Mouse (Mus musculus): Measurements from ENCODE around the gene Ghsr. TPM values are rescaled to one million over a fixed set of nuclear protein-coding genes. Genes with fewer than 3 reads are reported as not detected.

Gene Ghsr
- not detected in 2 replicates for polyA plus RNA-seq (2015; fragmentation: Nextera tagmentation; extraction: Ambion mirVana)

DNA sequence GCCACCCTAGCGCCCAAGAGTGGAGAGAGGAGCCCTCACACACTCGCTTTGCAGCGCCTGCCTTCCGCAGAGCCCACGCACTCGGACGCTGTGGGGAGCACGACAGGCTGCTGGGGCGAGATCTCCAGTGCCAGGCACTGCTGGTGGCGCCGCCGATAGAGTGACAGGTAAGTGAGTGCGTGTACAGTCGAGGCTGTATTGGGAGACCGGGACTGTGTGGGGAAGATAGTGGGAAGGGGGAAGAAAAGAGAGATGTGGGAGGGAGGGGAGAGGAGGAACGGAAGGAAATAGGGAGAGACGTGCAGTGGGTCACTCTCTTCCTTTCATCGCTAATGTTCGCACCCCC is at the start of gene Ghsr:
Ghsr (plus strand) TSS at position 76 of the 346 bp plus-strand sequence.
- Histone ChIP-seq H3K4me1 (replicated peaks; ENCODE audit: control insufficient read depth, insufficient read depth, low read length) (no peaks in the 10 kb centered on the region), H3K36me3 (ENCODE audit: control insufficient read depth, insufficient read depth, low read length) (no peaks in the 10 kb centered on the region), H3K27me3 (ENCODE audit: control insufficient read depth, insufficient read depth, low read depth, low read length) (peaks cover 43% of the 10 kb centered on the region), H3K9ac (ENCODE audit: low read length) (no peak within 1 kb of the TSS), H3K9me3 (ENCODE audit: control insufficient read depth, low read length) (no peaks in the 10 kb centered on the region), H3K27ac (ENCODE audit: low read length) (no peak within 1 kb of the TSS), H3K4me2 (ENCODE audit: low read depth, low read length) (peak within 1 kb of the TSS; percentile 2), H3K4me3 (ENCODE audit: low read length) (no peak within 1 kb of the TSS)
- ATAC-seq (ENCODE audit: low read depth): no peak
- WGBS: 1% methylated on average over 19 of the region's 19 CpGs

DNA sequence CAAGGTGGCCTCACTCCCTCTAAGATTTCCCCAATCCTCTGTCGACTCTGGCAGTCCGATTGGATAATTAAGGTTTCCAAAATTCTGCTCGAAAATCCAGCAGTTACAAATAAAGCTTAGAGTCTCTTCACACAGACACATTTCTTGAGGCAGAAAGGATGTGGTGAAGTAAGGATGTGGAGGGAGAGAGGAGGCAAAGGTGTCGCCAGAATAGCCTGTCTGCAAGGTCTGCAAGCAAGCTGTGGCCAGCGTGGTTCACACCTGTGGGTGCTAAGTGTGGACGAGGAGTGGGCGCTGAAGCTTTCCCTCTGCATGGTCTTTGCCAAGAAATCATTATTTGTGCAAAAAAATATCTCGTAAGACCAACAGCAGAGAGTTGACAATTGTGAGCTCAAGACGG is 48.6 kb upstream of the Ghsr start:
- Histone ChIP-seq H3K4me3 (ENCODE audit: low read length) (no peak overlapping the region), H3K27me3 (ENCODE audit: control insufficient read depth, insufficient read depth, low read depth, low read length) (no peaks in the 10 kb centered on the region), H3K4me2 (ENCODE audit: low read depth, low read length) (no peak overlapping the region), H3K9me3 (ENCODE audit: control insufficient read depth, low read length) (no peaks in the 10 kb centered on the region), H3K36me3 (ENCODE audit: control insufficient read depth, insufficient read depth, low read length) (no peaks in the 10 kb centered on the region), H3K9ac (ENCODE audit: low read length) (no peak overlapping the region), H3K27ac (ENCODE audit: low read length) (no peak overlapping the region), H3K4me1 (replicated peaks; ENCODE audit: control insufficient read depth, insufficient read depth, low read length) (peaks cover 3% of the 10 kb centered on the region; the same call in 1 of the 2 replicates)
- WGBS: 68% methylated on average over 9 of the region's 9 CpGs
- ATAC-seq (ENCODE audit: low read depth): no peak

DNA sequence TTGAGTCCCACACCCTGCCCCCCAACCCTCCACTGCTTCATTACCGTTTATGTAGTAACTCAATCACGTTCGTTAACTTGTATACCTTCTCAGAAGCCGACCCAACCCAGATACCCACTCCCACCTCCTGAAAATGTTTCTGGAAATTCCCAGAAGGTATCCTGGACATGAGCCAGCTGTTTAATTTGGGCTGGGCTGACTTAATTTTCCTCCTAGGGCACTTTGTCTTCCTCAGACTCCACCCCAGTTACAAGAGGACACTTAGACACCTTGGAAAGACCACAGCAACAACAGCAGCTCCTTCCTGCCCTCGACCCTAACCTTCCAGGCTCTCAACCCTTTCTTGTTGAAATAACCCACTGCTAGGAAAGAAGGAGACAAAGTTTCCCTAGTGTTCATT is 47.6 kb upstream of the Ghsr start:
- no peaks in the 10 kb centered on the region for H3K36me3 ChIP-seq (ENCODE audit: control insufficient read depth, insufficient read depth, low read length)
- no peak for ATAC-seq (ENCODE audit: low read depth)
- no peak overlapping the region for H3K9ac ChIP-seq (ENCODE audit: low read length)
- H3K4me2 ChIP-seq (ENCODE audit: low read depth, low read length): no peak overlapping the region
- H3K4me1 ChIP-seq (replicated peaks; ENCODE audit: control insufficient read depth, insufficient read depth, low read length): peaks cover 3% of the 10 kb centered on the region; the same call in 1 of the 2 replicates
- 31% methylated on average over 5 of the region's 5 CpGs for WGBS
- H3K27me3 ChIP-seq (ENCODE audit: control insufficient read depth, insufficient read depth, low read depth, low read length): no peaks in the 10 kb centered on the region
- no peak overlapping the region for H3K27ac ChIP-seq (ENCODE audit: low read length)
- H3K4me3 ChIP-seq (ENCODE audit: low read length): no peak overlapping the region
- H3K9me3 ChIP-seq (ENCODE audit: control insufficient read depth, low read length): no peaks in the 10 kb centered on the region

- no peaks in the 10 kb centered on the region for H3K9me3 ChIP-seq (ENCODE audit: control insufficient read depth, low read length)
- H3K4me3 ChIP-seq (ENCODE audit: low read length): no peak overlapping the region
- ATAC-seq (ENCODE audit: low read depth): no peak
- no peaks in the 10 kb centered on the region for H3K36me3 ChIP-seq (ENCODE audit: control insufficient read depth, insufficient read depth, low read length)
- no peak overlapping the region for H3K9ac ChIP-seq (ENCODE audit: low read length)
- H3K27ac ChIP-seq (ENCODE audit: low read length): no peak overlapping the region
- 38% methylated on average over 4 of the region's 4 CpGs for WGBS
- H3K27me3 ChIP-seq (ENCODE audit: control insufficient read depth, insufficient read depth, low read depth, low read length): no peaks in the 10 kb centered on the region
- H3K4me2 ChIP-seq (ENCODE audit: low read depth, low read length): no peak overlapping the region
- peaks cover 3% of the 10 kb centered on the region; the same call in 1 of the 2 replicates for H3K4me1 ChIP-seq (replicated peaks; ENCODE audit: control insufficient read depth, insufficient read depth, low read length)
Measured at GRCm38 (mm10) chr3:27326633-27327191, 44.4 kb upstream of the Ghsr start.

DNA sequence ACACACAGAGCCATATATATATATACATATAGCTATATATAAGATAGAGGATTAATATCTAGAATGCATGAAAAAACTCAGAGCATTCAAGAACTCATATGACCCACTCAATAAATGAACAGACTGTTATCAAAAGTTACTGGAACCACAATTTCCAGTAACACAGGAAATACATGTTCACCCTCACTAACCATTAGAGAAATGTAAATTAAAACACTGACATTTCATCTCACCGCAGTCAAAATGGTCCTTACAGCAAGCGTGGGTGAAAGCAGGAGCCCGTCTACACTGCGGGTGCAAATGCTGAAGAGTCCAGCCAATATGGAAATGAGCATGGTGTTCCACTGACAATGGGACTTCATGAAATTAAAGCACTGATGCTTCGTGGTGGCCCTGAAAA is 40.4 kb upstream of the Ghsr start:
- no peak overlapping the region for H3K9ac ChIP-seq (ENCODE audit: low read length)
- no peak overlapping the region for H3K4me2 ChIP-seq (ENCODE audit: low read depth, low read length)
- whole genome bisulfite sequencing: 85% methylated on average over 5 of the region's 5 CpGs
- no peak for ATAC-seq (ENCODE audit: low read depth)
- H3K36me3 ChIP-seq (ENCODE audit: control insufficient read depth, insufficient read depth, low read length): no peaks in the 10 kb centered on the region
- H3K27me3 ChIP-seq (ENCODE audit: control insufficient read depth, insufficient read depth, low read depth, low read length): no peaks in the 10 kb centered on the region
- no peak overlapping the region for H3K27ac ChIP-seq (ENCODE audit: low read length)
- no peaks in the 10 kb centered on the region for H3K9me3 ChIP-seq (ENCODE audit: control insufficient read depth, low read length)
- no peaks in the 10 kb centered on the region; the same call in 1 of the 2 replicates for H3K4me1 ChIP-seq (replicated peaks; ENCODE audit: control insufficient read depth, insufficient read depth, low read length)
- no peak overlapping the region for H3K4me3 ChIP-seq (ENCODE audit: low read length)

GRCm38 (mm10) chr3:27338437-27338836 is 32.7 kb upstream of the Ghsr start:
- no peaks in the 10 kb centered on the region for H3K27me3 ChIP-seq (ENCODE audit: control insufficient read depth, insufficient read depth, low read depth, low read length)
- no peaks in the 10 kb centered on the region for H3K4me1 ChIP-seq (replicated peaks; ENCODE audit: control insufficient read depth, insufficient read depth, low read length)
- no peak overlapping the region for H3K4me3 ChIP-seq (ENCODE audit: low read length)
- no peak for ATAC-seq (ENCODE audit: low read depth)
- no peak overlapping the region for H3K9ac ChIP-seq (ENCODE audit: low read length)
- no peak overlapping the region for H3K27ac ChIP-seq (ENCODE audit: low read length)
- 26% methylated on average over 6 of the region's 6 CpGs for WGBS
- no peaks in the 10 kb centered on the region for H3K36me3 ChIP-seq (ENCODE audit: control insufficient read depth, insufficient read depth, low read length)
- no peaks in the 10 kb centered on the region for H3K9me3 ChIP-seq (ENCODE audit: control insufficient read depth, low read length)
- no peak overlapping the region for H3K4me2 ChIP-seq (ENCODE audit: low read depth, low read length)

DNA sequence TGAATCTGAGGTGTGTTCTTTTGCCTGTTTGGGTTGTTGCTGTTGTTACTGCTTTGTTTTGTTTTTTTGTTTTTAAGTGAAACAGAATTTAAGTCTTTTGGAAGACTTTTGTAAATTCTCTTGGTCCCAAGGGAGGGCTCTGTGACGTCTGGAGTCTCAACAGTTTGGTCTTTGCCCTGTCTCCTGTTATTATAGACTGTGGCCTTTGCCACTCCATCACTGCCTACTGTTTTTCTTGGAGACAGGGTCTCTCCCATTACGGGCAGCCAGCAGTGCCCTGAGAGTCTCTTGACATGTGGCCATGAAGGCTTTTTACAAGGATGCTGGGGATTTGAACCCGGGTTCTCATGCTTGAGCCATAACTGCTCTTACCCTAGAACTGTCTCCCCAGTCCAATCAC is 32.3 kb upstream of the Ghsr start:
- no peak overlapping the region for H3K9ac ChIP-seq (ENCODE audit: low read length)
- H3K4me3 ChIP-seq (ENCODE audit: low read length): no peak overlapping the region
- no peaks in the 10 kb centered on the region for H3K36me3 ChIP-seq (ENCODE audit: control insufficient read depth, insufficient read depth, low read length)
- no peaks in the 10 kb centered on the region for H3K27me3 ChIP-seq (ENCODE audit: control insufficient read depth, insufficient read depth, low read depth, low read length)
- H3K9me3 ChIP-seq (ENCODE audit: control insufficient read depth, low read length): no peaks in the 10 kb centered on the region
- 67% methylated on average over 3 of the region's 3 CpGs for WGBS
- H3K4me1 ChIP-seq (replicated peaks; ENCODE audit: control insufficient read depth, insufficient read depth, low read length): no peaks in the 10 kb centered on the region
- no peak overlapping the region for H3K27ac ChIP-seq (ENCODE audit: low read length)
- no peak for ATAC-seq (ENCODE audit: low read depth)
- no peak overlapping the region for H3K4me2 ChIP-seq (ENCODE audit: low read depth, low read length)

DNA sequence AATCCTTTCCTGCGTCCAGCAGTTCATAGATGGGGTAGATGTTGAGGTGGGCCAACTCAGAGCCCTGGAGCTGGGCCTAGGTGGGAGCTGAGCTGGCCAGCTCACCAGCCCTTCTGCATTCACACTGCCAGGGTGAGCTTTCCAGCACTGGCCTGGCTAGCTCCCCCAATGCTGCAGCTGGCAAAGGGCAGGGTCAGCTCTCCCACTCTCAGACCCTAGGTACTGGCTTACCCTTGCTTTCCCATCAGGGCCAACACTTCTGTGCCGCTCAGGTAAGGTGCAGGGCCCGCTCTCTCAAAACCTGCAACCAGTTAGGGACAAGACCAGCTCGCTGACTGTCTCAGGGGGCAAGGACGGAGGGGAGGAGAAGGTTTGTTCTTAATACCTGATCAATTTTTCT is 30.4 kb upstream of the Ghsr start:
- H3K4me3 ChIP-seq (ENCODE audit: low read length): no peak overlapping the region
- 91% methylated on average over 5 of the region's 5 CpGs for WGBS
- H3K9ac ChIP-seq (ENCODE audit: low read length): no peak overlapping the region
- no peaks in the 10 kb centered on the region for H3K27me3 ChIP-seq (ENCODE audit: control insufficient read depth, insufficient read depth, low read depth, low read length)
- H3K27ac ChIP-seq (ENCODE audit: low read length): no peak overlapping the region
- no peaks in the 10 kb centered on the region for H3K9me3 ChIP-seq (ENCODE audit: control insufficient read depth, low read length)
- no peak overlapping the region for H3K4me2 ChIP-seq (ENCODE audit: low read depth, low read length)
- no peak for ATAC-seq (ENCODE audit: low read depth)
- no peaks in the 10 kb centered on the region for H3K4me1 ChIP-seq (replicated peaks; ENCODE audit: control insufficient read depth, insufficient read depth, low read length)
- no peaks in the 10 kb centered on the region for H3K36me3 ChIP-seq (ENCODE audit: control insufficient read depth, insufficient read depth, low read length)

GRCm38 (mm10) chr3:27342462-27342861 is 28.7 kb upstream of the Ghsr start:
- H3K4me2 ChIP-seq (ENCODE audit: low read depth, low read length): no peak overlapping the region
- WGBS: 65% methylated on average over 6 of the region's 6 CpGs
- H3K4me3 ChIP-seq (ENCODE audit: low read length): no peak overlapping the region
- H3K4me1 ChIP-seq (replicated peaks; ENCODE audit: control insufficient read depth, insufficient read depth, low read length): no peaks in the 10 kb centered on the region
- no peak overlapping the region for H3K9ac ChIP-seq (ENCODE audit: low read length)
- H3K9me3 ChIP-seq (ENCODE audit: control insufficient read depth, low read length): no peaks in the 10 kb centered on the region
- no peaks in the 10 kb centered on the region for H3K36me3 ChIP-seq (ENCODE audit: control insufficient read depth, insufficient read depth, low read length)
- no peaks in the 10 kb centered on the region for H3K27me3 ChIP-seq (ENCODE audit: control insufficient read depth, insufficient read depth, low read depth, low read length)
- ATAC-seq (ENCODE audit: low read depth): no peak
- no peak overlapping the region for H3K27ac ChIP-seq (ENCODE audit: low read length)

- no peaks in the 10 kb centered on the region for H3K9me3 ChIP-seq (ENCODE audit: control insufficient read depth, low read length)
- H3K4me1 ChIP-seq (replicated peaks; ENCODE audit: control insufficient read depth, insufficient read depth, low read length): no peaks in the 10 kb centered on the region; the same call in 1 of the 2 replicates
- ATAC-seq (ENCODE audit: low read depth): no peak
- 49% methylated on average over 6 of the region's 6 CpGs for WGBS
- no peaks in the 10 kb centered on the region for H3K27me3 ChIP-seq (ENCODE audit: control insufficient read depth, insufficient read depth, low read depth, low read length)
- no peak overlapping the region for H3K4me2 ChIP-seq (ENCODE audit: low read depth, low read length)
- H3K4me3 ChIP-seq (ENCODE audit: low read length): no peak overlapping the region
- H3K27ac ChIP-seq (ENCODE audit: low read length): no peak overlapping the region
- H3K36me3 ChIP-seq (ENCODE audit: control insufficient read depth, insufficient read depth, low read length): no peaks in the 10 kb centered on the region
- no peak overlapping the region for H3K9ac ChIP-seq (ENCODE audit: low read length)
Measured at GRCm38 (mm10) chr3:27345526-27345925, 25.6 kb upstream of the Ghsr start.

Measured in lung, embryonic 16.5 days (tissue).